Mouse (Mus musculus): ENCODE data around the gene Prkab2. TPM values are rescaled to one million over a fixed set of nuclear protein-coding genes. Genes with fewer than 3 reads are reported as not detected.

Gene Prkab2
- polyA plus RNA-seq (2015; fragmentation: Illumina TruSeq; extraction: RNeasy Lipid Tissue Mini Kit (QIAGEN cat#74804); ENCODE audit: insufficient read depth, low replicate concordance): 23.3 TPM

GRCm38 (mm10) chr3:97657655-97658411 lies at the start of gene Prkab2:
Gene Prkab2 (plus strand): TSS chr3:97658193.

GRCm38 (mm10) chr3:97609845-97610410 lies 48.1 kb upstream of the Prkab2 start, which contains the start of gene Chd1l:
Gene Chd1l (minus strand): TSS chr3:97610203.

GRCm38 (mm10) chr3:97628391-97629001 lies 29.5 kb upstream of the Prkab2 start, which contains the start of gene Fmo5:
Gene Fmo5 (plus strand): TSS chr3:97628804.

GRCm38 (mm10) chr3:97674644-97675110 lies 16.7 kb downstream of the Prkab2 start, which contains the start of gene Gm17651:
Gene Gm17651 (minus strand): TSS chr3:97674694.

Other genes with a start within 250 kb of the Prkab2 start
- gene Olfr1402, start 236.2 kb upstream of the Prkab2 start, polyA plus RNA-seq (2015; fragmentation: Illumina TruSeq; extraction: RNeasy Lipid Tissue Mini Kit (QIAGEN cat#74804); ENCODE audit: insufficient read depth, low replicate concordance): not detected
- 23.8 TPM for gene Chd1l, start 48.0 kb upstream of the Prkab2 start, polyA plus RNA-seq (2015; fragmentation: Illumina TruSeq; extraction: RNeasy Lipid Tissue Mini Kit (QIAGEN cat#74804); ENCODE audit: insufficient read depth, low replicate concordance)
- 17.5 TPM for gene Fmo5, start 29.4 kb upstream of the Prkab2 start, polyA plus RNA-seq (2015; fragmentation: Illumina TruSeq; extraction: RNeasy Lipid Tissue Mini Kit (QIAGEN cat#74804); ENCODE audit: insufficient read depth, low replicate concordance)
- not detected for gene Gm17651, start 16.5 kb downstream of the Prkab2 start, polyA plus RNA-seq (2015; fragmentation: Illumina TruSeq; extraction: RNeasy Lipid Tissue Mini Kit (QIAGEN cat#74804); ENCODE audit: insufficient read depth, low replicate concordance)
- 35.2 TPM for gene Pde4dip, start 230.5 kb downstream of the Prkab2 start, polyA plus RNA-seq (2015; fragmentation: Illumina TruSeq; extraction: RNeasy Lipid Tissue Mini Kit (QIAGEN cat#74804); ENCODE audit: insufficient read depth, low replicate concordance)
- 74.0 TPM for gene Sec22b, start 243.0 kb downstream of the Prkab2 start, polyA plus RNA-seq (2015; fragmentation: Illumina TruSeq; extraction: RNeasy Lipid Tissue Mini Kit (QIAGEN cat#74804); ENCODE audit: insufficient read depth, low replicate concordance)

Measured in spleen, adult 10 weeks (tissue).